Comparison of ENCODE assay signal across 8 mouse cellular contexts in the genomic region with DNA sequence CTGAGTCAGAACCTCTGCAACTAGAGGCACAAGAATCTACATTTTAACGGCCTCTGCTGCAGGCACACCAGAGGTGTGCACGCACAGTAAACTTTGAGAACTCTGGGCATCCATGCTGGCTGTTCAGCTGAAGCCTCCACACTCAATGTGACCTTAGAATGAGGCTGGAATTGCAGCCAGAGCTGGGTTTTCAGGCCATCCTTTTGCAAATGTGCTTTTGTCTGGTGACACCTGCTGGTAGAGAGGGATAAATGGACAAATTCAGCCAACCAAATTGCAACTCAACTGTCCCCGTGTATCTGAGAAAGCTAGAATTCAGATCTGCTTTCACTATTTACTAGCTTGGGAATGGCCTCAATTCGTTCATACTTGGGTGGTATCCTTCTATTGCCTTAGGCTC. TPM values are rescaled to one million over a fixed set of nuclear protein-coding genes. Genes with fewer than 3 reads are reported as not detected.
A peak's percentile ranks its signal among the peaks of the same experiment; 100 is the strongest.
DNase-seq lines count a peak whose midpoint lies in the region; ATAC-seq lines count a peak whose summit lies in the region.

No protein-coding gene starts in this region.

- H3K9ac ChIP-seq in intestine, embryonic 14.5 days (ENCODE audit: low read length), result no peak overlapping the region
- H3K9ac ChIP-seq in intestine, embryonic 15.5 days, result no peak overlapping the region

- H3K27ac ChIP-seq in intestine, embryonic 14.5 days (ENCODE audit: low read depth), result no peak overlapping the region
- H3K27ac ChIP-seq in intestine, embryonic 15.5 days, result no peak overlapping the region
- no peak overlapping the region for H3K27ac ChIP-seq in embryonic facial prominence, embryonic 10.5 days (replicated peaks)
- no peak overlapping the region for H3K27ac ChIP-seq in heart, embryonic 10.5 days

- H3K36me3 ChIP-seq in intestine, embryonic 14.5 days (ENCODE audit: control insufficient read depth, insufficient read depth, low read length), result no peaks in the 10 kb centered on the region
- no peaks in the 10 kb centered on the region for H3K36me3 ChIP-seq in intestine, embryonic 15.5 days
- no peaks in the 10 kb centered on the region for H3K36me3 ChIP-seq in embryonic facial prominence, embryonic 10.5 days (replicated peaks)
- no peaks in the 10 kb centered on the region for H3K36me3 ChIP-seq in heart, embryonic 10.5 days

- no peaks in the 10 kb centered on the region for H3K9me3 ChIP-seq in intestine, embryonic 14.5 days (ENCODE audit: control insufficient read depth, low read length)
- H3K9me3 ChIP-seq in intestine, embryonic 15.5 days, result no peaks in the 10 kb centered on the region
- H3K9me3 ChIP-seq in embryonic facial prominence, embryonic 10.5 days, result no peaks in the 10 kb centered on the region
- H3K9me3 ChIP-seq in heart, embryonic 10.5 days, result no peaks in the 10 kb centered on the region

- no peak overlapping the region for H3K4me2 ChIP-seq in intestine, embryonic 14.5 days (ENCODE audit: low read length)
- H3K4me2 ChIP-seq in intestine, embryonic 15.5 days (replicated peaks), result no peak overlapping the region

- H3K4me3 ChIP-seq in intestine, embryonic 14.5 days (ENCODE audit: low read depth, low read length), result no peak overlapping the region
- no peak overlapping the region for H3K4me3 ChIP-seq in intestine, embryonic 15.5 days (replicated peaks)
- H3K4me3 ChIP-seq in embryonic facial prominence, embryonic 10.5 days, result no peak overlapping the region
- H3K4me3 ChIP-seq in heart, embryonic 10.5 days, result no peak overlapping the region

- H3K27me3 ChIP-seq in intestine, embryonic 14.5 days (replicated peaks; ENCODE audit: control insufficient read depth, insufficient read depth, low read length), result no peaks in the 10 kb centered on the region
- H3K27me3 ChIP-seq in intestine, embryonic 15.5 days (replicated peaks), result no peaks in the 10 kb centered on the region
- H3K27me3 ChIP-seq in embryonic facial prominence, embryonic 10.5 days (replicated peaks; ENCODE audit: low read depth, poor library complexity, severe bottlenecking), result no peaks in the 10 kb centered on the region
- no peaks in the 10 kb centered on the region for H3K27me3 ChIP-seq in heart, embryonic 10.5 days (ENCODE audit: insufficient read depth, poor library complexity, severe bottlenecking)

- DNase-seq in intestine, embryonic 14.5 days (ENCODE audit: low spot score), result peak; percentile 64
- peak; percentile 74 for DNase-seq in adrenal gland, postnatal 14 days
- peak; percentile 53 for DNase-seq in embryonic facial prominence, embryonic 10.5 days (ENCODE audit: low spot score)
- DNase-seq in heart, embryonic 10.5 days (ENCODE audit: low spot score), result peak; percentile 78
- peak; percentile 48 to 66 for DNase-seq in layer of hippocampus, adult 8-10 months (ENCODE audit: low spot score in 2 of 2)
- DNase-seq in lung, postnatal 14 days, result peak; percentile 56
- DNase-seq in right cerebral cortex, adult 2 months (ENCODE audit: low spot score in 2 of 2), result peak; percentile 64 to 68

- 33% methylated on average over 4 of the region's 4 CpGs for WGBS in intestine, embryonic 14.5 days
- 24% methylated on average over 4 of the region's 4 CpGs for WGBS in intestine, embryonic 15.5 days
- 37% methylated on average over 4 of the region's 4 CpGs for WGBS in embryonic facial prominence, embryonic 10.5 days
- 37% methylated on average over 4 of the region's 4 CpGs for WGBS in heart, embryonic 10.5 days

- ATAC-seq in intestine, embryonic 14.5 days (replicated peaks; ENCODE audit: low FRiP score, low TSS enrichment, low read depth), result no peak
- no peak for ATAC-seq in intestine, embryonic 15.5 days

- H3K4me1 ChIP-seq in intestine, embryonic 14.5 days (replicated peaks; ENCODE audit: control insufficient read depth, insufficient read depth, low read length), result peaks cover 6% of the 10 kb centered on the region
- H3K4me1 ChIP-seq in intestine, embryonic 15.5 days (replicated peaks), result 0 out of 2 replicates have a peak, but pooled peaks cover 9% of the 10 kb centered on the region
- H3K4me1 ChIP-seq in embryonic facial prominence, embryonic 10.5 days, result peaks cover 9% of the 10 kb centered on the region; the same call in 1 of the 2 replicates
- H3K4me1 ChIP-seq in heart, embryonic 10.5 days, result peaks cover 6% of the 10 kb centered on the region; the same call in 1 of the 2 replicates

RNA-seq across cellular contexts. Expression of gene Fsd1l, which starts 37.1 kb away (rescaled TPM):
- polyA plus RNA-seq in intestine, embryonic 14.5 days (2014; fragmentation: Nextera tagmentation; extraction: Ambion mirVana), result 15.0 and 17.7 TPM in 2 replicates
- 11.9 and 15.0 TPM in 2 replicates for polyA plus RNA-seq in intestine, embryonic 15.5 days (2015; fragmentation: Nextera tagmentation; extraction: Ambion mirVana)
- 9.2 TPM in 2 replicates for total RNA-seq in adrenal gland, postnatal 14 days (2021)
- polyA plus RNA-seq in embryonic facial prominence, embryonic 10.5 days (2016; fragmentation: Nextera tagmentation; extraction: Ambion mirVana), result 19.2 and 21.3 TPM in 2 replicates
- 11.4 and 12.3 TPM in 2 replicates for polyA plus RNA-seq in heart, embryonic 10.5 days (2016; fragmentation: Nextera tagmentation; extraction: Ambion mirVana)
- total RNA-seq in layer of hippocampus, adult 8-10 months (2022), result 10 to 100 TPM; 29.1 to 41.2 (median 36.7) TPM
